Mouse (Mus musculus) gastrocnemius, postnatal 25 days (tissue): ENCODE data around the gene Ankrd22. TPM values are rescaled to one million over a fixed set of nuclear protein-coding genes. Genes with fewer than 3 reads are reported as not detected.
"Not testable (repeated sequence)": the region's sequence is repeated elsewhere in the genome, so short reads cannot be mapped to it uniquely, and the experiment has no call there.

Experiments
- DNase-seq: peaks from one replicate; pipeline ENCODE4 v3.0.0; 2022
- long read RNA-seq, 2 experiments: library from polyadenylated mRNA; stranded (forward); transcript quantifications; one replicate each; pipeline ENCODE4 v2.0.0; 2021
- total RNA-seq, 2 experiments: library from RNA; stranded (reverse); gene quantifications; 1 replicate in 1 of 2; 2 replicates in 1 of 2; pipeline ENCODE4 v1.2.3; 2021

Ankrd22 gene
- not detected for total RNA-seq
- long read RNA-seq, experiment 1, result 0 reads
- long read RNA-seq, experiment 2, result 0 reads

GRCm38 (mm10) chr19:34165891-34166290, at the start of gene Ankrd22:
Gene Ankrd22, minus strand, starts transcription at chr19:34166053.
- no peak for DNase-seq

GRCm38 (mm10) chr19:34214136-34214535, 48.3 kb upstream of the Ankrd22 start:
- DNase-seq, result no peak

GRCm38 (mm10) chr19:34213251-34213645, 47.4 kb upstream of the Ankrd22 start:
- DNase-seq, result no peak

GRCm38 (mm10) chr19:34212489-34213250, 46.8 kb upstream of the Ankrd22 start:
- DNase-seq, result no peak

GRCm38 (mm10) chr19:34210841-34211240, 45.0 kb upstream of the Ankrd22 start:
- DNase-seq, result no peak

- DNase-seq, result no peak
These were observed 44.2 kb upstream of the Ankrd22 start for GRCm38 (mm10) chr19:34209930-34210581.

- DNase-seq, result no peak
These were observed 43.2 kb upstream of the Ankrd22 start for GRCm38 (mm10) chr19:34209031-34209430.

- no peak for DNase-seq
These were observed 41.0 kb upstream of the Ankrd22 start for GRCm38 (mm10) chr19:34206760-34207440.

GRCm38 (mm10) chr19:34206128-34206527, 40.3 kb upstream of the Ankrd22 start:
- not testable (repeated sequence) for DNase-seq

- DNase-seq, result no peak
These were observed 36.8 kb upstream of the Ankrd22 start for GRCm38 (mm10) chr19:34202668-34203067.

- no peak for DNase-seq
These were observed 33.6 kb upstream of the Ankrd22 start for GRCm38 (mm10) chr19:34199488-34199887.

GRCm38 (mm10) chr19:34198901-34199300, 33.0 kb upstream of the Ankrd22 start:
- no peak for DNase-seq

- DNase-seq, result no peak
These were observed 32.2 kb upstream of the Ankrd22 start for GRCm38 (mm10) chr19:34198066-34198465.

- DNase-seq, result no peak
These were observed 29.2 kb upstream of the Ankrd22 start for GRCm38 (mm10) chr19:34195031-34195430.

- DNase-seq, result no peak
These were observed 28.4 kb upstream of the Ankrd22 start for GRCm38 (mm10) chr19:34194132-34194745.

- DNase-seq, result no peak
These were observed 27.8 kb upstream of the Ankrd22 start for GRCm38 (mm10) chr19:34193683-34194082.

- DNase-seq, result no peak
These were observed 27.3 kb upstream of the Ankrd22 start for GRCm38 (mm10) chr19:34193149-34193548.

- DNase-seq, result peak; percentile 71
These were observed 26.4 kb upstream of the Ankrd22 start, which contains the start of gene Stambpl1 for GRCm38 (mm10) chr19:34192008-34192963. Gene Stambpl1, plus strand, starts transcription at chr19:34192229.

GRCm38 (mm10) chr19:34191645-34192007, 25.8 kb upstream of the Ankrd22 start:
- DNase-seq, result no peak

GRCm38 (mm10) chr19:34186845-34187244, 21.0 kb upstream of the Ankrd22 start:
- no peak for DNase-seq

GRCm38 (mm10) chr19:34182490-34182889, 16.6 kb upstream of the Ankrd22 start:
- DNase-seq, result no peak
